Mouse (Mus musculus) neural tube, embryonic 13.5 days (tissue): ENCODE data around the gene Erich4. TPM values are rescaled to one million over a fixed set of nuclear protein-coding genes. Genes with fewer than 3 reads are reported as not detected.
"Not testable (repeated sequence)": the region's sequence is repeated elsewhere in the genome, so short reads cannot be mapped to it uniquely, and the experiment has no call there.

Experiments
- ATAC-seq: fragments of 200-750 bp; cut with Nextera tagmentation; 2 replicates; pipeline ENCODE4 v1.8.0; 2017; ENCODE audit warnings: low read depth, mild to moderate bottlenecking, moderate TSS enrichment, moderate library complexity
- H3K27ac ChIP-seq: fragments of 300-500 bp; sonication (generic); replicated peaks from 2 replicates; pipeline ENCODE4 v1.5.1; 2015; ENCODE audit warnings: moderate library complexity, mild to moderate bottlenecking, inconsistent platforms
- H3K27me3 ChIP-seq: fragments of 300-500 bp; sonication (generic); 2 replicates; pipeline ENCODE4 v1.6.1; 2015; ENCODE audit warnings: mild to moderate bottlenecking, inconsistent platforms
- H3K36me3 ChIP-seq: fragments of 300-500 bp; sonication (generic); 2 replicates; pipeline ENCODE4 v1.6.1; 2015; ENCODE audit warnings: mild to moderate bottlenecking, inconsistent platforms
- H3K4me1 ChIP-seq: fragments of 300-500 bp; sonication (generic); replicated peaks from 2 replicates; pipeline ENCODE4 v1.6.1; 2015; ENCODE audit warnings: inconsistent platforms
- H3K4me2 ChIP-seq: fragments of 300-500 bp; sonication (generic); 2 replicates; pipeline ENCODE4 v1.6.1; 2015; ENCODE audit warnings: inconsistent platforms, mild to moderate bottlenecking, moderate library complexity
- H3K4me3 ChIP-seq: fragments of 300-500 bp; sonication (generic); 2 replicates; pipeline ENCODE4 v1.5.1; 2015; ENCODE audit warnings: mild to moderate bottlenecking, inconsistent platforms
- H3K9ac ChIP-seq: fragments of 300-500 bp; sonication (generic); 2 replicates; pipeline ENCODE4 v1.6.1; 2015; ENCODE audit warnings: moderate library complexity, mild to moderate bottlenecking, inconsistent platforms
- H3K9me3 ChIP-seq: fragments of 300-500 bp; sonication (generic); 2 replicates; pipeline ENCODE4 v1.6.1; 2016; ENCODE audit warnings: inconsistent platforms
- WGBS: fragments of 180-500 bp; shearing (Covaris S2); methylation state at CpG from one replicate; pipeline ENCODE4 v1.1.7; 2015; 5-methylcytosine and 5-hydroxymethylcytosine counted together
- polyA plus RNA-seq: library from polyadenylated mRNA; unstranded; fragments of >200 nt; fragmentation: Nextera tagmentation; extraction: Ambion mirVana; gene quantifications from 2 replicates; pipeline ENCODE4 v1.2.1, GENCODE M21; 2015

Gene Erich4
- polyA plus RNA-seq, 1 experiment from 2014 or later, result not detected

DNA sequence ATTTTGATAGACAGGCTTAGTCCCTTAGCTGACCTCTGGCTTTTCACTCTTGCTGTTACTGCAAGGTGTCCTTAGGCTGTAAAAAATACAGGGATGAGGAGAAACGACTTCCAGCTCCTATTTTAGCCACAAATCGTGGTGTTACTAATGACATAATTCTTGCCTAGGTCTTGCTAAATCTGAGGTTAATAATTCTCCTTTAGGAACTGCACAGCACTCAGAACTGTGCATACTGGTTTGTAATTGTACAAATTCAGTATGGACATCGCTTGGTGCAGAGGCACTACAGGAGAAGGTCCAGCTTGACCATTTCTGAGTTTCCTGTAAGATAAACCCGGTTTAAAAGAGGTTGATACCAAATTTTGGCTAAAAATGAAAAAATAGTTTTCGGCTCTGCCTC is 41.9 kb downstream of the Erich4 start:
- not testable (repeated sequence) for H3K4me2 ChIP-seq, H3K36me3 ChIP-seq, ATAC-seq, H3K9ac ChIP-seq, H3K9me3 ChIP-seq, H3K4me1 ChIP-seq, H3K27me3 ChIP-seq, H3K4me3 ChIP-seq, H3K27ac ChIP-seq
- 75% methylated on average over 5 of the region's 5 CpGs for WGBS

DNA sequence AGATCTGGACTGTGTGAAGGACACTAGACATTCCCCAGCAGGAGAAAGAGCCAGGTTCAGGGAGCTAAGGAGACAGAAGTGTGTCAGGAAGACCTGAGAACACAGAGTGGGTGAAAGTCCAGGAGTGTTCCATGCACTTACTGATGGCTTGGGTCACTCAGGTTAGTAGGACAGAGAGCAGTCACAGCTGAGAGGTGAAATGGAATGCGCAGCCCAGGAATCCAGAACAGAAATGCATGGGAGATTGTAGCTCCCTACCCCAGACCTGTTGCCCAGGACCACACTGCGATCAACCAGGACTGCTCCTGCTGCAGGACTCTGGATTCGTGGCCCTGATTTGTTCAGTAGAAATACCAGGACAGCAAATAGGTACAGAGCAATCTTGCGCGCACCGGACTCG is 47.0 kb downstream of the Erich4 start:
- Histone ChIP-seq H3K36me3 (no peaks in the 10 kb centered on the region), H3K4me3 (no peak overlapping the region), H3K27me3 (no peaks in the 10 kb centered on the region), H3K4me1 (no peaks in the 10 kb centered on the region), H3K9ac (no peak overlapping the region), H3K9me3 (no peaks in the 10 kb centered on the region), H3K27ac (no peak overlapping the region), H3K4me2 (no peak overlapping the region)
- no peak for ATAC-seq
- 94% methylated on average over 7 of the region's 7 CpGs for whole genome bisulfite sequencing

Other genes with a start within 250 kb of the Erich4 start
- not detected in 2 replicates for gene Cnfn, start 246.2 kb downstream of the Erich4 start, polyA plus RNA-seq
- gene Lipe, start 217.2 kb downstream of the Erich4 start, polyA plus RNA-seq, result 9.9 and 11.4 TPM in 2 replicates
- gene Cxcl17, start 203.0 kb downstream of the Erich4 start, polyA plus RNA-seq, result 0.41 and 0.63 TPM in 2 replicates
- gene Ceacam1, start 138.3 kb downstream of the Erich4 start, polyA plus RNA-seq, result 1.5 and 2.2 TPM in 2 replicates
- gene Ceacam2, start 76.0 kb downstream of the Erich4 start, polyA plus RNA-seq, result 0.14 TPM in 1 of 2 replicates, not detected in the other
- gene Dmac2, start 3.5 kb upstream of the Erich4 start, polyA plus RNA-seq, result 35.3 and 42.2 TPM in 2 replicates
- gene B3gnt8, start 10.8 kb upstream of the Erich4 start, polyA plus RNA-seq, result 2.9 and 6.3 TPM in 2 replicates
- gene Bckdha, start 43.1 kb upstream of the Erich4 start, polyA plus RNA-seq, result 45.9 and 50.7 TPM in 2 replicates
- gene Exosc5, start 43.3 kb upstream of the Erich4 start, polyA plus RNA-seq, result 41.8 and 45.1 TPM in 2 replicates
- 13.1 and 14.3 TPM in 2 replicates for gene Tmem91, start 59.3 kb upstream of the Erich4 start, polyA plus RNA-seq
- gene B9d2, start 64.9 kb upstream of the Erich4 start, polyA plus RNA-seq, result 33.6 and 42.6 TPM in 2 replicates
- 1.2 and 2.1 TPM in 2 replicates for gene Tgfb1, start 71.1 kb upstream of the Erich4 start, polyA plus RNA-seq
- 33.0 and 38.2 TPM in 2 replicates for gene Ccdc97, start 103.2 kb upstream of the Erich4 start, polyA plus RNA-seq
- 45.1 and 51.1 TPM in 2 replicates for gene Hnrnpul1, start 138.9 kb upstream of the Erich4 start, polyA plus RNA-seq
- 25.4 and 26.7 TPM in 2 replicates for gene Axl, start 172.8 kb upstream of the Erich4 start, polyA plus RNA-seq
- gene Cyp2s1, start 201.0 kb upstream of the Erich4 start, polyA plus RNA-seq, result 2.2 and 3.0 TPM in 2 replicates